Mouse (Mus musculus) c-Kit-positive CD71-positive TER-119-negative erythroid progenitor cells, embryonic 14.5 days (primary cell): Measurements from ENCODE around the gene Lrrc51.

ENCODE experiments used
- DNase-seq: peaks from one replicate; pipeline ENCODE4 v3.0.0-alpha.2; 2013; ENCODE audit warnings: low read depth

Lrrc51 gene

DNA sequence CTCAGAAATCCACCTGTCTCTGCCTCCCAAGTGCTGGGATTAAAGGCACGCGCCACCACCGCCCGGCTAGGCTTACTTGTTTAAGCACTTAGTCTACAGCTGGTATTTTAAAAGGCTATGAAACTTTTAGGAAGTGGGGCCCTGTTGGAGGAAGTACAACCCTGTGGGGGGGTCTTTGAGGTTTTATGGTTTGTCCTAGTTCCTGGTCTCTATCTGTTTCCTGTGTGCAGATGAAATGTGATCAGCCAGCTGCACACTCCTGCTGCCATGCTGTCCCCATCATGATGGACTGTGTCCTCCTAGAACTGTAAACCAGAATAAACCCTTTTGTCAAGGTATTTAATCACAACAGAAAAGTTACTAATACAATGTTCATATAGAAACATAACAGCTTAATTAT is 49.5 kb downstream of the Lrrc51 start:
- no peak for DNase-seq

DNA sequence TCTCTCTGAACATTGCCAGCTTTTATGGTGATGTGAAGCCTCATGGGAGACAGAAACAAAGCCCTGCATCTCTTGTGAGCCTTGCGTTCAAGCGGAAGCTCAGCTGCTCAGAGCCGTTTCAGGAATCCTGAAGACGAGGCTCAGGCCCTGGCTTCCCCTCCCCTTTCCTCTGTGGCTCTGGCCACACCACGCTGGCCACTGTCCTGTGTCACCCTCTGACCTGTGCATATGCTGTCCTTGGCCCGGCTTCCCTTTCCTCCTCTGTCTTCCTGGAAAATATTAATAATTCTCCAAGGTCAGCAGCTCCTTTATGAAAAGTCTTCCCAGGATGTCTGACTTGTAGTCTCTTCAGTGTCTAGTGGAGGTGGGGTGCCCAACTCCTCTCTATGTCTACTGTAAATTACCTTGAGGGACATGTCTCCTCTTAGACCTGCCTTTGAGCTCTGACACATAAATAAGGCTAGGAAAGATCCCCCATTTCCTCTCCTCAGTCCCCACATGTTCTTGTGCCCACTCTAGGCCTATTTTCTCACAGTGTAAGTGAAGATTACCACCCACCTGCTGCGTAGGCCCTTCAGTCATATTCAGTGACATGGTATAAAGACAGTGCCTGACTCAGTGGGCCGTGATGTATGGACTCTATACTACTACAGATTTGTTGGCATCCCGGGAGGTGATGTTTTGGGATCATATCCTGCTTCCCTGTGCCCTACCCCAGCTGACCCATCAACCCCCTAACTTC is 51.1 kb downstream of the Lrrc51 start:
- no peak for DNase-seq

DNA sequence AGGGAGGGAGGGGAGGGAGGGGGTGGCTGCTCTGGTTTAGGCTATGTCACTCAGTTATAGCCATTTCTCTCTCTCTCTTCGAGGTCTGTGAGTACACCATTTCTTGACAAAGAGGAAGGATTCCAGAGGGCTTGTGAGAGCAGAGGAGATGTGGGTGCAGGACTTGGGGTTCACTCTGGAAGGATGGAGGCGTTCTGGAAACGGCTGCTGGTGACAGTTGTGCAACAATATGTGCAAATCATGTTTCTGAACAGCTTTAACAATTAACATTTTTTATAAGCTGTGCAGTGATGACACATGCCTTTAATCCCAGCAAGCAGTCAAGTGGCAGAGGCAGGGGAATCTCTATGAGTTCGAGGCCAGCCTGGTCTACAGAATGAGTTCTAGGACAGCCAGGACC is 52.8 kb downstream of the Lrrc51 start:
- DNase-seq: no peak

DNA sequence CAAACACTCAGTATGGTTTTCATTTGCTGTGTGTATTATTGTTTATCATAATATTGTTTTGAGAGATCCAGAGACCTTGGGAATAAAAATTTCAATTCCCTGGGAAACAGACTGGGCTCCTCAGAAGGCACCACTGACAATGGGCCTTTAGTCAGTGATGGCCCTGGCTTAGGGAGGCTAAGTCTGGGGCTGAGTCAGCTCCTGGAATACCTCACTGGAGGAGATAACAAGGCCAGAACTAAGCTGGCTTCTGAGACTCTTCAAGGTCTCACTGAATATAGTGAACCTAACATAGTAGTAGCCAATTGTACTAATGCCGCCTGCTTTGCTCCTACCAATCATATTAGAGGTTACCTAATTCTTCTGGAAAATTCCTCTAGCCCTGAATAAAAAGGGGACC is 57.7 kb downstream of the Lrrc51 start:
- no peak for DNase-seq

DNA sequence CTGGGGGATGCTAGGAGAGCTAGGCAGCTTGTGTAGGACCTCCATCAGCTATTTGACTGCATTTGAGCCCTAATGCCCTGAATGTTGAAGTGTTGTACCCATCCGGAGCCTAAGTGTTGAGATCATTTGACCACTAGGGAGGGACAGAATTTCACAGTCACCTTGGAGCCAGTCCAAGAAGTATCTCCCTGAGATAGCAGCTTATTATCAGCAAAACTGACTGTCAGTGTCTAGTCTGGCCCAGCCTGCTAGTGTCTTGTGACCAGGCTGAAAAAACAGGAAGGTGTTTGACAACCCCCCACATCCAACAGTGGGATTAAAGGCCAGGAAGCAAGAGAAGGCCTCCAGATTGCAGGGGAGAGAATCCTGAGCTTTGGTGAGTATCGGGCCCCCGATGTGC is 62.4 kb downstream of the Lrrc51 start:
- no peak for DNase-seq

DNA sequence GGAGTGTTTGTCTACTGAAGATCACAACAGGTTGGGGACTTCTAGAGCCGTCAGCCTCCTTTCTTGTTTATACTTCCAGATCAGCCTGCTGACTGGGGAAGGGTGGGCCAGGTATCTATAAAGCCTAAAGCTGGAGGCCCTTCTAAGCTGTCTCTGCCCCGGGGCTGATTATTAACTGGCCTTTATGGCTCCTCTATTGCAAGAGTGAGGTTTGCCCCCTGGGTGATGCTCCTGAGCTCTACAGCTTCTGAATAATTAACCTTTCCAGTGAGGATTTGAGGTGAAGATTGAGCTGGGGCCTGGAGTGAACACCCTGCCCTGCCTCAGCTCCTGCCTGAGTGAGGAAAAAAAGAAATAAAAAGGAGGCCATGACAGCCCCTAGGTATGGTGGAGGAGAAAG is 63.1 kb downstream of the Lrrc51 start, which contains the start of gene Folr1:
Folr1 (minus strand) TSS at position 160 of the 400 bp plus-strand sequence.
- no peak for DNase-seq

DNA sequence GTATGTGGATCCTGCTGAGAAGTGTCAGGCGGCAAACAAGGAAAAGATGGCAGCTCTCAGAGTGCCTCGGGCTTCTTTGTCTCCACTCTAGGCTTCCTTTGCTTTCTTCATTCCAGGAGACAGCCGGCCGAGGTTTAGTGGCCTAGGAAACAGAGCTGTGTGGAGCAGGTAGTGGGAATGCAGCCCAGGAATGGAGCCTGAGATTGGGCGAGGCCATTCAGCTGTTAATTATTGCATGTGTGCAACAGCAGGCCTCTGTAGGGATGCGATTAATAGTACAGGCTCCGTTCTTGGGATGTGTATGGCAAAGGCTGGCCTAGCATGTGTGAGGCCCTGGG is 64.6 kb downstream of the Lrrc51 start:
- no peak for DNase-seq

DNA sequence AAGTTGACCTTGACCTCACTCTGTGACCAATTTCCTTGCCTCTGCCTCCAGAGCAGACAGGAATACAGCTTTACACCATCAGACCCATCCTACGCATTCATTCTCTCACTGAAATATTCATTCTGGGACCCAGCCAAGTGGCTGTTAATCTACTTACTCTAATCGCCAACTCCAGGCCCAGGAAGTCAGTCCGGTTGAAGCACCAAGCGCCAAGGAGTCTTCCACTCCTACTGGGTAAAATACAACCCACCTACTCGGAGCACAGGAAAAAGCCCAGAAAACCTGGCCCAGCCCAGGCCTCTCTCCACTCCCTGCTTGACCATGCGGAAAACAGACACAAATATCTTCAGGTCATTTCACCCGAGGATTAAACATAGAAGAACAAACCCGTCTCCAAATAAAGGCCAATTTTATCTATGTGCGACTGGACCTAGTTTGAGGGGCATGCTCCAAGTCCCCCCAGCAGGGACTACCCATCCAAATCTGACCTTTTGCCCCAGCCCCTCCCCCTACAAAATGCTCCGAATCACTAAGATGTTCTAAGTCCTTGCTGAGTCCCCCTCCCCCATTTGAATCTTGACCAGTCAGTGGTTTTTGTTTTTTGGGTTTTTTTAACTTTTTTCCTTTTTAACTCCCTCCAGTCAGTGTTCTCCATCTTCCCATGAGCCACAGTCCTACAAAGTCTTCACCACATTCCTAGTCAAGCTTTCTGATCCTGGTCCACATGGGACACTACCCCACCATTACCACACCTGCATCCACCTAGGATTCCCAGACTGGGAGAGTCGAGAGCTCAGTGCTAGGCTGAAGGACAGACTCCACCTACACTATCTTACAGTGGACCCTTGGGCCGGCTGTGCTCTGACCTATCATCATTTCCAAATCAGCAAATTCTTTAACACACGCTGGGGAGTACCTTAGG is 65.2 kb downstream of the Lrrc51 start:
- DNase-seq: no peak

DNA sequence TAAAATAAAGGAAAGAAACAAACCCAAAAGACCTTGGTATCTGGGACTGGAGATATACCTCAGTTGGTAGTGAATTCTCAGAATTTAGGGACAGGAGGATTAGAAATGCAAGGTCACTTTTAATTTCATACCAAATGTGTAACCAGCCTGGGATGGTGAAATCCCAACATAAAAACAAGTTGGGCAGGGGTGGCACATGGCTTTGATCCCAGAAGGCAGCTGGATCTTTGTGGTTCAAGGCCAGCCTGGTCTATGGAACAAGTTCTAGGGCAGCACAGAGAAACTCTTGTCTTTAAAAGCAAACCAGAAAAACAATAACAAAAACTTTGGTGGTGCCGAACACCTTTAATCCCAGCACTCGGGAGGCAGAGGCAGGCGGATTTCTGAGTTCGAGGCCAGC is 66.2 kb downstream of the Lrrc51 start:
- DNase-seq: no peak

DNA sequence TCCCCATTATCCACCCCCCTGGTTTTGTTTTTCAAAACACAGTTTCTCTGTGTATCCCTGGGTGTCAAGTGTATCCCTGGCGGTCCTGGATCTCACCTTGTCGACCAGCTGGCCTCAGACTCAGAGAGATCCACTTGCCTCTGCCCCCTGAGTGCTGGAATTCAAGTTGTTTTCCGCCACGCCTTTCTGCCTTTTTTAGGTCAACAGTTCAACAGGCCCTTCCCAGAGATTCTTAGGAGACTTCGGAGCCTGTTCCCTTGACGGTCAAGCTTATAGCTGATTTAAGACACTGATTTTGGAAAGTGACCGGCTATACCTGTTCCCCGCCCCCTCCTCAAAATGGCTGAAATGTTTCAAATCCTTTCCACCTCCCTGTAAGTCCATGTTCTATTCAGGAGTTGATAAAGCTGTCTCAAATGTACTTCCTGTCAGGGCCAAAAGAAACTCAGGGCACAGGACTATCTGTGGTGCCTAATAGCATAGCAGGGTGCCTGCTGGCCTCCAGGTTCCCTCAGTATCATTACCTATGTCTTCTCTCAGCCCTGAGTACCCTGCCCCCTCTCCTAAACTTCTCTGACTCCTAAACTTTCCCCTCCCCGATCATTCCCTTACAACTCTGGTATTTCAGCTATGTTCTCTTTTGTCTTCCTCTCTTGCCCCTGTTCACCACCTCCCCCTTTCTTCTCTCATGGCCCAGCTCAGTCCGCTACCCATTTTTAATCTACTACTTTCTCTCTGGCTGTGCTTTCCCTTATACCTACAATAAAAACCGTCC is 67.0 kb downstream of the Lrrc51 start:
- DNase-seq: no peak

DNA sequence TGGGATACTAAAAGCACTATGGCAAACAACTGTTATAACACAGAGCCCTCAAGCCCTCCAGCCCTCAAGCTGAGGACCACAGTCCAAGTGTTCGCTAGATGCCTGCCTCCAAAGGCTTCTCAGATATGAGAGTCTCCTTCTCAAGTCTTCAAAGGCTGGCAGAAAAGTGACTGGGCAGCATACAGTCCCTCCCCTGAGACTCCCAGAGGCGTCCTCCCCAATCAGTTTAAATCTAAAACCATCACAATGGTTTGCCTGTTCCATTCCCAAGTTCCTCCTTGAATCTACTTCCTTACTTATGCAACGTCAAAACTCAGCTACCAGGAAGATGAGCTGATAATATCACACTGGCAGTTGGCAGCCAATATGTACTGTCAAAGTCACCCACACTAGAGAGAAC is 70.3 kb downstream of the Lrrc51 start, which contains the start of gene Anapc15:
Anapc15 (plus strand) TSS at position 301 of the 400 bp plus-strand sequence.
- no peak for DNase-seq
